Mouse (Mus musculus) forebrain, embryonic 14.5 days (tissue): Measurements from ENCODE around the gene Otof. TPM values are rescaled to one million over a fixed set of nuclear protein-coding genes. Genes with fewer than 3 reads are reported as not detected.

ENCODE experiments used
- ATAC-seq: fragments of 200-750 bp; cut with Nextera tagmentation; 2 replicates; pipeline ENCODE4 v1.8.0; 2017; ENCODE audit warnings: mild to moderate bottlenecking, moderate library complexity
- DNase-seq: peaks from one replicate; pipeline ENCODE4 v3.0.0-alpha.2; 2015; ENCODE audit warnings: low spot score
- H3K27ac ChIP-seq: fragments of 300-500 bp; sonication (generic); 2 replicates; pipeline ENCODE4 v1.5.1; 2014; ENCODE audit warnings: low read depth, mild to moderate bottlenecking, control low read depth, low read length, moderate library complexity
- H3K27me3 ChIP-seq: fragments of 300-500 bp; sonication (generic); replicated peaks from 2 replicates; pipeline ENCODE4 v1.6.1; 2014; ENCODE audit warnings: low read length, control low read depth, mixed read lengths; ENCODE audit not compliant: control insufficient read depth, insufficient read depth
- H3K36me3 ChIP-seq: fragments of 300-500 bp; sonication (generic); 2 replicates; pipeline ENCODE4 v1.6.1; 2014; ENCODE audit warnings: low read length, control low read depth; ENCODE audit not compliant: control insufficient read depth, insufficient read depth
- H3K4me1 ChIP-seq: fragments of 300-500 bp; sonication (generic); 2 replicates; pipeline ENCODE4 v1.6.1; 2014; ENCODE audit warnings: antibody characterized with exemption, low read length, control low read depth; ENCODE audit not compliant: control insufficient read depth, insufficient read depth
- H3K4me2 ChIP-seq: fragments of 300-500 bp; sonication (generic); 2 replicates; pipeline ENCODE4 v1.6.1; 2014; ENCODE audit warnings: mild to moderate bottlenecking, control low read depth, low read length
- H3K4me3 ChIP-seq: fragments of 300-500 bp; sonication (generic); 2 replicates; pipeline ENCODE4 v1.5.1; 2014; ENCODE audit warnings: low read depth, low read length, control low read depth
- H3K9ac ChIP-seq: fragments of 300-500 bp; sonication (generic); 2 replicates; pipeline ENCODE4 v1.6.1; 2014; ENCODE audit warnings: mild to moderate bottlenecking, low read length, control low read depth, moderate library complexity
- H3K9me3 ChIP-seq: fragments of 300-500 bp; sonication (generic); replicated peaks from 2 replicates; pipeline ENCODE4 v1.6.1; 2016; ENCODE audit warnings: low read length, control low read depth, mixed read lengths; ENCODE audit not compliant: control insufficient read depth
- WGBS: fragments of 180-500 bp; shearing (Covaris S2); extraction: QIAGEN DNeasy Blood & Tissue Kit; methylation state at CpG from one replicate; pipeline ENCODE4 v1.1.7; 2014; 5-methylcytosine and 5-hydroxymethylcytosine counted together
- polyA plus RNA-seq: library from polyadenylated mRNA; unstranded; fragments of >200 nt; fragmentation: Nextera tagmentation; extraction: Ambion mirVana; gene quantifications from 2 replicates; pipeline ENCODE4 v1.2.1, GENCODE M21; 2014

The Otof gene
- polyA plus RNA-seq, 1 experiment from 2014 or later = 0.55 TPM

GRCm38 (mm10) chr5:30484591-30484990 lies 22.9 kb upstream of the Otof start:
- Histone ChIP-seq H3K27me3 (no peaks in the 10 kb centered on the region), H3K27ac (no peak overlapping the region), H3K9ac (no peak overlapping the region), H3K4me2 (no peak overlapping the region), H3K9me3 (no peaks in the 10 kb centered on the region), H3K4me1 (no peaks in the 10 kb centered on the region), H3K36me3 (no peaks in the 10 kb centered on the region), H3K4me3 (no peak overlapping the region)
- DNase-seq (no peak), ATAC-seq (no peak)
- 81% methylated on average over 5 of the region's 5 CpGs for WGBS

- H3K9me3 ChIP-seq = no peaks in the 10 kb centered on the region
- H3K27ac ChIP-seq = no peak overlapping the region
- ATAC-seq = no peak
- no peak for DNase-seq
- H3K9ac ChIP-seq = no peak overlapping the region
- H3K27me3 ChIP-seq = no peaks in the 10 kb centered on the region
- no peak overlapping the region for H3K4me3 ChIP-seq
- H3K4me2 ChIP-seq = no peak overlapping the region
- H3K36me3 ChIP-seq = no peaks in the 10 kb centered on the region
- H3K4me1 ChIP-seq = no peaks in the 10 kb centered on the region
- 79% methylated on average over 8 of the region's 8 CpGs for WGBS
These were observed 21.8 kb upstream of the Otof start for GRCm38 (mm10) chr5:30483533-30483932.

GRCm38 (mm10) chr5:30482319-30482718 lies 20.6 kb upstream of the Otof start:
- no peaks in the 10 kb centered on the region for H3K36me3 ChIP-seq
- H3K4me1 ChIP-seq = no peaks in the 10 kb centered on the region
- ATAC-seq (peak; percentile 32; the same call in 1 of the 2 replicates), DNase-seq (peak; percentile 69)
- no peak overlapping the region for H3K4me2 ChIP-seq
- 26% methylated on average over 4 of the region's 5 CpGs for WGBS
- H3K9ac ChIP-seq = no peak overlapping the region
- no peak overlapping the region for H3K4me3 ChIP-seq
- H3K27ac ChIP-seq = no peak overlapping the region
- H3K9me3 ChIP-seq = no peaks in the 10 kb centered on the region
- no peaks in the 10 kb centered on the region for H3K27me3 ChIP-seq

- WGBS = 41% methylated on average over 10 of the region's 10 CpGs
- H3K36me3 ChIP-seq = no peaks in the 10 kb centered on the region
- no peak for ATAC-seq
- H3K4me3 ChIP-seq = no peak overlapping the region
- no peak overlapping the region for H3K27ac ChIP-seq
- H3K4me2 ChIP-seq = no peak overlapping the region
- H3K9me3 ChIP-seq = no peaks in the 10 kb centered on the region
- no peaks in the 10 kb centered on the region for H3K27me3 ChIP-seq
- DNase-seq = peak; percentile 57
- no peaks in the 10 kb centered on the region for H3K4me1 ChIP-seq
- no peak overlapping the region for H3K9ac ChIP-seq
These were observed 14.8 kb upstream of the Otof start for GRCm38 (mm10) chr5:30476534-30476933.

GRCm38 (mm10) chr5:30472148-30472547 lies 10.4 kb upstream of the Otof start:
- DNase-seq = no peak

GRCm38 (mm10) chr5:30470454-30470853 lies 8.7 kb upstream of the Otof start:
- no peak overlapping the region for H3K9ac ChIP-seq
- no peak overlapping the region for H3K4me2 ChIP-seq
- WGBS = 58% methylated on average over 6 of the region's 6 CpGs
- no peak for ATAC-seq
- no peaks in the 10 kb centered on the region for H3K9me3 ChIP-seq
- peaks cover 5% of the 10 kb centered on the region; the same call in 1 of the 2 replicates for H3K4me1 ChIP-seq
- no peak for DNase-seq
- no peak overlapping the region for H3K27ac ChIP-seq
- H3K36me3 ChIP-seq = no peaks in the 10 kb centered on the region
- no peaks in the 10 kb centered on the region for H3K27me3 ChIP-seq
- no peak overlapping the region for H3K4me3 ChIP-seq

More at GRCm38 (mm10) chr5:30472148-30472547, 10.4 kb upstream of the Otof start:
- Histone ChIP-seq H3K27me3 (no peaks in the 10 kb centered on the region), H3K4me2 (no peak overlapping the region), H3K36me3 (no peaks in the 10 kb centered on the region), H3K9me3 (no peaks in the 10 kb centered on the region), H3K4me3 (no peak overlapping the region), H3K4me1 (no peaks in the 10 kb centered on the region), H3K9ac (no peak overlapping the region), H3K27ac (no peak overlapping the region)
- WGBS = 82% methylated on average over 5 of the region's 5 CpGs
- ATAC-seq = no peak

- Histone ChIP-seq H3K9ac (peak overlapping the region; percentile 37; the same call in 1 of the 2 replicates), H3K4me2 (peak overlapping the region; percentile 54), H3K4me1 (peaks cover 8% of the 10 kb centered on the region), H3K4me3 (peak overlapping the region; percentile 22), H3K36me3 (no peaks in the 10 kb centered on the region), H3K9me3 (no peaks in the 10 kb centered on the region), H3K27ac (no peak overlapping the region), H3K27me3 (peaks cover 8% of the 10 kb centered on the region; the same call in 1 of the 2 replicates)
- WGBS = 32% methylated on average over 9 of the region's 9 CpGs
- peak; percentile 57 for ATAC-seq
- DNase-seq = peak; percentile 39
These were observed 4.6 kb upstream of the Otof start for GRCm38 (mm10) chr5:30466315-30466714.

GRCm38 (mm10) chr5:30465861-30466260 lies 4.1 kb upstream of the Otof start, which contains the start of gene 1700001C02Rik:
Gene 1700001C02Rik (plus strand): TSS chr5:30466047.
- Histone ChIP-seq H3K9ac (peak within 1 kb of the TSS; percentile 37; the same call in 1 of the 2 replicates), H3K36me3 (no peaks in the 10 kb centered on the region), H3K9me3 (no peaks in the 10 kb centered on the region), H3K27ac (no peak within 1 kb of the TSS), H3K4me3 (peak within 1 kb of the TSS; percentile 22), H3K4me2 (peak within 1 kb of the TSS; percentile 54), H3K27me3 (peaks cover 8% of the 10 kb centered on the region; the same call in 1 of the 2 replicates), H3K4me1 (peaks cover 8% of the 10 kb centered on the region)
- DNase-seq = peak; percentile 34
- ATAC-seq = peak; percentile 27
- 14% methylated on average over 21 of the region's 21 CpGs for WGBS

GRCm38 (mm10) chr5:30460155-30460554 lies 1.6 kb downstream of the Otof start:
- Histone ChIP-seq H3K9me3 (no peaks in the 10 kb centered on the region), H3K27me3 (peaks cover 8% of the 10 kb centered on the region; the same call in 1 of the 2 replicates), H3K4me1 (peaks cover 3% of the 10 kb centered on the region; the same call in 1 of the 2 replicates), H3K36me3 (no peaks in the 10 kb centered on the region), H3K9ac (no peak overlapping the region), H3K4me2 (no peak overlapping the region), H3K27ac (no peak overlapping the region), H3K4me3 (no peak overlapping the region)
- DNase-seq (no peak), ATAC-seq (no peak)
- 45% methylated on average over 4 of the region's 4 CpGs for WGBS
